Mouse (Mus musculus) spleen, adult 2 months (tissue): ENCODE measurements at regions not wholly inside any gene's neighbourhood (a gene's known extent, or its start where the extent isn't known, plus 50 kb on each side); places are given as distances from the start of the nearest gene placed in this dataset.
A peak's percentile ranks its signal among the peaks of the same experiment; 100 is the strongest.

Source experiments
- DNase-seq, 2 experiments: peaks; one replicate each; pipeline versions ENCODE4 v3.0.0 to v3.0.0-alpha.2; 2012 to 2021; ENCODE audit warnings: low spot score in 2 of 2, low read depth in 1 of 2
- H3K27ac ChIP-seq: fragments of 200-500 bp; 2 replicates; pipeline ENCODE4 v1.5.1; 2012; ENCODE audit warnings: low read length, inconsistent platforms; ENCODE audit not compliant: insufficient read depth
- H3K27me3 ChIP-seq: fragments of 200-500 bp; 2 replicates; pipeline ENCODE4 v1.6.1; 2012; ENCODE audit warnings: mild to moderate bottlenecking, moderate library complexity, low read length, inconsistent platforms; ENCODE audit not compliant: control insufficient read depth, insufficient read depth
- H3K36me3 ChIP-seq: fragments of 200-500 bp; 2 replicates; pipeline ENCODE4 v1.6.1; 2012; ENCODE audit warnings: mild to moderate bottlenecking, low read length, inconsistent platforms; ENCODE audit not compliant: control insufficient read depth, insufficient read depth
- H3K4me1 ChIP-seq: fragments of 200-500 bp; 2 replicates; pipeline ENCODE4 v1.6.1; 2011; ENCODE audit warnings: inconsistent platforms; ENCODE audit not compliant: control insufficient read depth, insufficient read depth, insufficient read length
- H3K4me3 ChIP-seq: fragments of 200-500 bp; 2 replicates; pipeline ENCODE4 v1.5.1; 2011; ENCODE audit warnings: mild to moderate bottlenecking, inconsistent platforms; ENCODE audit not compliant: insufficient read depth, insufficient read length; ENCODE audit errors: extremely low read depth
- CTCF ChIP-seq: fragments of 200-500 bp; IDR thresholded peaks from 2 replicates; pipeline ENCODE4 v1.5.1; 2011; ENCODE audit warnings: mild to moderate bottlenecking, inconsistent platforms; ENCODE audit not compliant: insufficient read depth, insufficient read length, insufficient replicate concordance; ENCODE audit errors: extremely low read depth
- POLR2A ChIP-seq: fragments of 200-500 bp; IDR thresholded peaks from 2 replicates; pipeline ENCODE4 v1.6.1; 2011; ENCODE audit warnings: low read depth, low read length, inconsistent platforms
- WGBS: fragments of 180-500 bp; shearing (Covaris S2); methylation state at CpG from one replicate; pipeline ENCODE4 v1.1.7; 2018; 5-methylcytosine and 5-hydroxymethylcytosine counted together

- Histone ChIP-seq H3K27me3 (no peaks in the 10 kb centered on the region), H3K27ac (no peak overlapping the region), H3K36me3 (no peaks in the 10 kb centered on the region), H3K4me3 (no peak overlapping the region), H3K4me1 (peaks cover 19% of the 10 kb centered on the region; the same call in 1 of the 2 replicates)
- TF ChIP-seq CTCF (no peak), POLR2A (no peak)
- DNase-seq: no peak
- WGBS: 84% methylated on average over 6 of the region's 6 CpGs
These were observed 60.2 kb downstream of the Calml3 start for GRCm38 (mm10) chr13:3743692-3744457.

GRCm38 (mm10) chr13:3742763-3743401 is 61.2 kb downstream of the Calml3 start:
- 20% methylated on average over 4 of the region's 4 CpGs for WGBS
- H3K4me3 ChIP-seq: no peak overlapping the region

GRCm38 (mm10) chr13:3742094-3742730 is 61.9 kb downstream of the Calml3 start:
- Histone ChIP-seq H3K4me1 (peaks cover 17% of the 10 kb centered on the region; the same call in 1 of the 2 replicates), H3K36me3 (no peaks in the 10 kb centered on the region), H3K27ac (no peak overlapping the region), H3K27me3 (no peaks in the 10 kb centered on the region), H3K4me3 (no peak overlapping the region)
- TF ChIP-seq POLR2A (no peak), CTCF (no peak)
- peak in 1 of 2 experiments; percentile 22 for DNase-seq
- 51% methylated on average over 2 of the region's 2 CpGs for WGBS

More at GRCm38 (mm10) chr13:3742763-3743401, 61.2 kb downstream of the Calml3 start:
- Histone ChIP-seq H3K4me1 (peaks cover 17% of the 10 kb centered on the region; the same call in 1 of the 2 replicates), H3K27ac (no peak overlapping the region), H3K27me3 (no peaks in the 10 kb centered on the region), H3K36me3 (no peaks in the 10 kb centered on the region)
- no peak for TF ChIP-seq CTCF
- no peak for TF ChIP-seq POLR2A
- peak in 1 of 2 experiments; percentile 24 for DNase-seq

DNA sequence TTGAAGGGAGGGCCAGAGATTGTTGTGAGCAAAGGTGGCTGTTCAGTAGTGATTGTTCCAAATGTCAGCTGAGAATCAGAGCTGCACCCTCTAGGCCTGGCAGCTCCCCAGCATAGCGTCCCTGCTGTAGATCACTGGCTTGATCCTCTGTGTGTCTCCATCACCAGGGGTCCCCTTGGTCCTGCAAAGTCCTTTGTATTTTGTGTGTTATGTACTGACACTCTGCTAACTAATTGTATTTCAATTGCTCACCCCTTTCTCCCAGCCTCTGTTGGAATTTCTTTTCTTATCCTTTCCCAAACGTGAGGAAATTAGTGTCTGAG is 73.5 kb downstream of the Calml3 start:
- Histone ChIP-seq H3K27me3 (no peaks in the 10 kb centered on the region), H3K4me1 (no peaks in the 10 kb centered on the region; the same call in 1 of the 2 replicates), H3K4me3 (no peak overlapping the region), H3K27ac (no peak overlapping the region), H3K36me3 (no peaks in the 10 kb centered on the region)
- WGBS: 86% methylated on average over 2 of the region's 2 CpGs
- no peak for DNase-seq
- no peak for TF ChIP-seq CTCF
- TF ChIP-seq POLR2A: no peak

GRCm38 (mm10) chr13:3729926-3730698 is 74.0 kb downstream of the Calml3 start:
- no peak overlapping the region for H3K4me3 ChIP-seq
- H3K27me3 ChIP-seq: no peaks in the 10 kb centered on the region
- no peak for DNase-seq
- H3K36me3 ChIP-seq: no peaks in the 10 kb centered on the region
- no peaks in the 10 kb centered on the region; the same call in 1 of the 2 replicates for H3K4me1 ChIP-seq
- TF ChIP-seq POLR2A (no peak), CTCF (no peak)
- H3K27ac ChIP-seq: no peak overlapping the region
- WGBS: 56% methylated on average over 3 of the region's 3 CpGs

DNA sequence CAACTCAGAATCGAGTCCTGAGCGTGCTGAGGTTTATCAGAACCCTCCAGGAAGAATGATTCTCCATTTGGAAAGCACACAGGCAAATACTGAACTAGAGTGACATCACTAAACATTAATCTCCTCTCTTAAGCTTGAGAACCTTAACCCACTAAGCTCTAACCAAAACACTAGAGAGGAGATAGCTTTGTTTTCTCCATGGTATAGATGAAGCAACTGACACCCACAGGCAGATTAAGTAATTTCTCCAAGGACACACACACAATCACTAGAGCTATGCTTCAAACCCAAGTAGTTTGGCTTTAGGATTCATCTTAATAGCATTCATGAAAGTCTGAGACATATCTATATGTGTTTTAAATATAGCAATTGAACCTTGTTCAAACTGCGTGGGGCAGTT is 75.2 kb downstream of the Calml3 start:
- 90% methylated on average over 3 of the region's 3 CpGs for WGBS
- no peaks in the 10 kb centered on the region; the same call in 1 of the 2 replicates for H3K4me1 ChIP-seq
- H3K27ac ChIP-seq: no peak overlapping the region
- no peaks in the 10 kb centered on the region for H3K36me3 ChIP-seq
- no peaks in the 10 kb centered on the region for H3K27me3 ChIP-seq
- no peak overlapping the region for H3K4me3 ChIP-seq
- DNase-seq: no peak
- TF ChIP-seq CTCF: no peak
- TF ChIP-seq POLR2A: no peak
